Comparison of ENCODE assay signal across 15 mouse cellular contexts in the genomic region with DNA sequence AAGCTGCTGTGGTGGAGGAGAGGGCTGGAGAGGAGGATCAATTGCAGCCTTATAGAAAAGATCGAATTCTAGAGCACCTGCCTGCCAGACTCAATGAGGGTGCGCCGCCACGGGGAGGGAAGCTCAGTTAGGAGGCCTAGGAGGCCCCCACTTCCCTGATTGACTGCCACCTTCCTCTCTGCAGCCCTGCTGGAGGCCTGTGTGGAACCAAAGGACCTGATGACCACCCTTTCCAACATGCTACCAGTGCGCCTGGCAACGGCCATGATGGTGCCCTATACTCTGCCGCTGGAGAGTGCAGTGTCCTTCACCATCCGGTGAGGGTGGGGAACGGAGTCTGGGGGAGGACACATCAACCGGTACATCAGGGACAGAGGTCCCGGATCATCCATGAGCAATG. TPM values are rescaled to one million over a fixed set of nuclear protein-coding genes. Genes with fewer than 3 reads are reported as not detected.
DNase-seq lines count a peak whose midpoint lies in the region; ATAC-seq lines count a peak whose summit lies in the region.
"Had no signal": no experiment of that assay in that cellular context is flagged by ENCODE, and none has a peak within 500 bp of the region (broad histone marks: within the 10 kb centered on the region; RNA-seq: fewer than 3 reads in every experiment).

No protein-coding gene starts in this region.

- peaks cover 87% of the 10 kb centered on the region for H3K4me1 ChIP-seq in megakaryocyte, embryonic 14.5 days

- ATAC-seq in cerebellum, adult (ENCODE audit: insufficient number of reproducible peaks, low FRiP score, low TSS enrichment), result no peak
- ATAC-seq in megakaryocyte, adult 5-6 weeks (ENCODE audit: poor library complexity, severe bottlenecking), result no peak
- ATAC-seq: forebrain, embryonic 16.5 days; intestine, embryonic 16.5 days; midbrain, embryonic 15.5 days had no signal

- H3K36me3 ChIP-seq in megakaryocyte, embryonic 14.5 days (replicated peaks; ENCODE audit: low read length), result peaks cover 52% of the 10 kb centered on the region

- peaks cover 20% of the 10 kb centered on the region for H3K27me3 ChIP-seq in megakaryocyte, embryonic 14.5 days (replicated peaks)

- DNase-seq in cerebellum, adult 11 months, result peak; percentile 51
- DNase-seq in gastrocnemius, postnatal 14 days, result peak; percentile 3
- DNase-seq in gastrocnemius, postnatal 10 days, result no peak
- DNase-seq in frontal cortex, postnatal 36 days (ENCODE audit: low spot score in 2 of 2), result no peak
- DNase-seq: right cerebral cortex, adult 18-20 months had no signal

- no peaks in the 10 kb centered on the region for H3K9me3 ChIP-seq in megakaryocyte, embryonic 14.5 days
- H3K9me3 ChIP-seq: heart, embryonic 15.5 days; hindbrain, embryonic 13.5 days; midbrain, embryonic 10.5 days; midbrain, embryonic 15.5 days had no signal

- intact Hi-C loops in gastrocnemius, postnatal 14 days (cut with DNase I; ENCODE audit: low total_unique reads), result no loop called here

- peak overlapping the region; percentile 14 for H3K4me3 ChIP-seq in megakaryocyte, embryonic 14.5 days (replicated peaks)
- H3K4me3 ChIP-seq: erythroblast, embryonic 14.5 days; heart, embryonic 15.5 days; hindbrain, embryonic 13.5 days; midbrain, embryonic 10.5 days; midbrain, embryonic 15.5 days had no signal

RNA-seq across cellular contexts. Expression of a gene that starts 2.2 kb away (rescaled TPM):
- total RNA-seq in gastrocnemius, postnatal 14 days (2021), result 10 to 100 TPM in 1 of 2 experiments, 1 to 10 TPM in 1; 6.5 to 14.3 TPM
- total RNA-seq in gastrocnemius, postnatal 10 days (2021), result 1 to 10 TPM; 8.6 to 9.9 TPM
- polyA plus RNA-seq in megakaryocyte, embryonic 14.5 days (2012; ENCODE audit: insufficient read depth, low replicate concordance), result 19.4 and 29.4 TPM in 2 replicates
- total RNA-seq in megakaryocyte, adult 5-6 weeks (2015), result 1.6 and 1.8 TPM in 2 replicates
- 1.5 and 2.0 TPM in 2 replicates for total RNA-seq in megakaryocyte, adult 5-6 weeks (2017)

RNA-seq across cellular contexts. Expression of a gene that starts 3.7 kb away (rescaled TPM):
- 100 to 1,000 TPM; 188 to 332 TPM for total RNA-seq in gastrocnemius, postnatal 14 days (2021)
- 100 to 1,000 TPM; 119 to 151 TPM for total RNA-seq in gastrocnemius, postnatal 10 days (2021)
- polyA plus RNA-seq in megakaryocyte, embryonic 14.5 days (2012; ENCODE audit: insufficient read depth, low replicate concordance), result 230 and 314 TPM in 2 replicates
- 31.2 and 34.5 TPM in 2 replicates for total RNA-seq in megakaryocyte, adult 5-6 weeks (2015)
- 9.1 and 12.3 TPM in 2 replicates for total RNA-seq in megakaryocyte, adult 5-6 weeks (2017)

RNA-seq across cellular contexts. Expression of a gene that starts 8.5 kb away (rescaled TPM):
- total RNA-seq in gastrocnemius, postnatal 14 days (2021), result 10 to 100 TPM; 79.8 to 82.0 TPM
- 10 to 100 TPM; 77.7 to 88.5 TPM for total RNA-seq in gastrocnemius, postnatal 10 days (2021)
- polyA plus RNA-seq in megakaryocyte, embryonic 14.5 days (2012; ENCODE audit: insufficient read depth, low replicate concordance), result 56.1 and 168 TPM in 2 replicates
- total RNA-seq in megakaryocyte, adult 5-6 weeks (2015), result 13.3 and 16.8 TPM in 2 replicates
- 21.6 and 26.4 TPM in 2 replicates for total RNA-seq in megakaryocyte, adult 5-6 weeks (2017)

RNA-seq across cellular contexts. Expression of a gene that starts 11.5 kb away (rescaled TPM):
- total RNA-seq in gastrocnemius, postnatal 14 days (2021), result 100 to 1,000 TPM; 730 to 819 TPM
- 1,000 to 10,000 TPM in 1 of 2 experiments, 100 to 1,000 TPM in 1; 886 to 1,008 TPM for total RNA-seq in gastrocnemius, postnatal 10 days (2021)
- polyA plus RNA-seq in megakaryocyte, embryonic 14.5 days (2012; ENCODE audit: insufficient read depth, low replicate concordance), result 6,138 and 9,533 TPM in 2 replicates
- 1,660 and 1,825 TPM in 2 replicates for total RNA-seq in megakaryocyte, adult 5-6 weeks (2015)
- 1,271 and 1,459 TPM in 2 replicates for total RNA-seq in megakaryocyte, adult 5-6 weeks (2017)

RNA-seq across cellular contexts. Expression of a gene that starts 14.8 kb away (rescaled TPM):
- under 1 TPM; 0.55 to 0.75 TPM for total RNA-seq in gastrocnemius, postnatal 14 days (2021)
- total RNA-seq in gastrocnemius, postnatal 10 days (2021), result 1 to 10 TPM; 2.4 to 3.2 TPM
- 13.0 and 25.6 TPM in 2 replicates for polyA plus RNA-seq in megakaryocyte, embryonic 14.5 days (2012; ENCODE audit: insufficient read depth, low replicate concordance)
- 7.1 and 8.1 TPM in 2 replicates for total RNA-seq in megakaryocyte, adult 5-6 weeks (2015)
- total RNA-seq in megakaryocyte, adult 5-6 weeks (2017), result 6.1 and 10.5 TPM in 2 replicates

Comparison
In these comparisons a context has a peak if more than half of its experiments do, and no peak if none do; other contexts are left out.
1. DNase-seq: peak in cerebellum, adult 11 months (single experiment) and gastrocnemius, postnatal 14 days (single experiment); none in gastrocnemius, postnatal 10 days (single experiment) and frontal cortex, postnatal 36 days (0 of 2).